Mouse (Mus musculus) MEL (cell line): Measurements from ENCODE around the gene Otulinl.

Experiments
- CTCF ChIP-seq, 3 experiments: IDR thresholded peaks in 2 of 3; conservative IDR thresholded peaks in 1 of 3; 2 replicates each; pipeline ENCODE4 v1.5.1; 2011 to 2012; ENCODE audit warnings: low read length in 3 of 3, low read depth in 2 of 3, mild to moderate bottlenecking in 2 of 3, improper control_type of control experiment in 1 of 3, inconsistent platforms in 1 of 3, mixed read lengths in 1 of 3, moderate library complexity in 1 of 3; ENCODE audit not compliant: control insufficient read depth in 1 of 3, insufficient read depth in 1 of 3, poor library complexity in 1 of 3, severe bottlenecking in 1 of 3
- ZC3H11A ChIP-seq: IDR thresholded peaks from 2 replicates; pipeline ENCODE4 v1.6.1; 2012; ENCODE audit warnings: low read depth, mild to moderate bottlenecking, inconsistent platforms, low read length, improper control_type of control experiment

GRCm38 (mm10) chr15:27710698-27711097 lies 29.3 kb upstream of the Otulinl start:
- TF ChIP-seq ZC3H11A (no peak), CTCF (IDR thresholded peaks at IDR 0.05 in 2 of 3, conservative IDR thresholded peaks at IDR 0.05 in 1 of 3; ENCODE audit: control insufficient read depth in 1 of 3, insufficient read depth in 1 of 3, low read depth in 2 of 3, low read length in 3 of 3, poor library complexity in 1 of 3, severe bottlenecking in 1 of 3) (no peak)
